Mouse (Mus musculus): Measurements from ENCODE around the gene Pdgfa.

Gene Pdgfa

DNA sequence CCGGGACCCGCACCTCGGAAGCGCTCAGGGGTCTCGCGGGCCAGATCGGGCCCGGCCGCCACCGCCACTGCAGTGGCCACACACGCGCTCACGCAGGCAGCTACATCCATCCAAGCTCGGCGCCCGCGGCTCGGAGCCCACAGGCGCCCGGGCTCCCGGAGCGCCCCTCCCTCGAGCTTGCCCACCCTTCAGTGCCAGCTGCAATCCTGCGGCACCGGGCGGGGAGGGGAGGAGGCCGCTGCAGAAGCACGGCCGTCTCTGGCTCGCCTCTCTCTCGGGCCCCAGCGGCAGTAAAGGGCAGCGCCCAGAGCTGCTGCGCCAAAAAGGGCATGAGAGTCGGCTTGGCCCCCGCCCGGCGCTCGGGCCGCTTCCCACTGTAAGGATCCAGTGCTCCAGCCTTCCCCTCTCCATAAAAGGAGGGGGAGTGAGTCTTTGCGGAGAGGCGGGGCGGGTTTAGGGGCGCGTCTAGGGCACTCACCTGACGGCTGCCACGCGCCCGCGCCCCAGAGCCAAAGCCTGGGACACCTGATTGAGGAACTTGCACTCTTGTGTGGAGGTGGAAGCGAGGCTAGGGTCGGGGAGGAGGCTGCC, 1.4 kb downstream of the Pdgfa start:
- intact Hi-C loops (cut with DNase I), result no loop called here

DNA sequence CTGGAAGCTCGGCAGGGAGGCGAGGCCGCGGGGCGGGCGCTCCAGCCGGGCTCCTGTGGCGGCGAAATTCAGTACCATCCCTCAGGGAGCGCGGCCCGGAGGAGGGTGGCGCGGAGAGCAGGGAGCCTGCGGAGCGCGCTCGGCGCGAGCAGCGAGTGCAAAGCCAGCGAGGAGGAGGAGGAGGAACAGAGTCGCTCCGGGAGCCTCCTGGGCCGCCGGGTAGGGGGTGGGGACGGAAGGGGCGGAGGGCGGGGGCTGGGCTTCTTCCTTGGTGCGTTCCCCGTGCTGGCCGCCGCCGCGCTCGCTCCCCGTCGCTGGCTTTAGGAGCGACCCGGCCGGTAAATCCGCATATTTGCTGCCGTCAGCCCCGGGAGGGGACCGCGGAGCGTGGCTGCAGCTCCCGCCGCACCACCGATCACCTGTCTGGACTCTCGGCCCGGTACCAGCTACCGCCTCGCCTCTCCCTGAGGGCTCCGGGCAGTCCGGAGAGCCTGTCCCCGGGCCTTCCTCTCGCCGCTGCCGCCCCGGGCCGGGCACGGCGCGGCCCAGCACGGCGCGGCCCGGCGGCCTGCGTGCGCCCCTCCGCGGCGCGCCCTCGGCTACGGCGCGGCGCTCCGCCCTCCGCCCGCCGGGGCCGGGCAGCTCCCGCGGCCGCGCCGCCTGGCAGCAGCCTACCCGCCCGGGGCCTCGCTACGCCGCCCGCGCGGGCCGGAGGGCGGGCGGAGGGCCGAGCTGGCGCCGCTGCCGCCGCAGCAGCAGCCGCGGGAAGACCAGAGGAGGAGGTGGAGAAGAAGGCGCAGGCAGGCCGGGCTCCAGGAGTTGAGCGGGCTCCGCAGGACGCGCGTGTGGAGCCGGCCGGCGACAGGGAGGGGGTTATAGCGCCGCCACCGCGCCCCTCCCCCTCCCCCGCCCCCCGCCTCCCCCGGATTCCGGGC, 2.1 kb downstream of the Pdgfa start:
- intact Hi-C loops (cut with DNase I), result loop anchor here (5.0 kb wide), 1 partner anchor 138 kb away; no protein-coding TSS in a partner anchor

DNA sequence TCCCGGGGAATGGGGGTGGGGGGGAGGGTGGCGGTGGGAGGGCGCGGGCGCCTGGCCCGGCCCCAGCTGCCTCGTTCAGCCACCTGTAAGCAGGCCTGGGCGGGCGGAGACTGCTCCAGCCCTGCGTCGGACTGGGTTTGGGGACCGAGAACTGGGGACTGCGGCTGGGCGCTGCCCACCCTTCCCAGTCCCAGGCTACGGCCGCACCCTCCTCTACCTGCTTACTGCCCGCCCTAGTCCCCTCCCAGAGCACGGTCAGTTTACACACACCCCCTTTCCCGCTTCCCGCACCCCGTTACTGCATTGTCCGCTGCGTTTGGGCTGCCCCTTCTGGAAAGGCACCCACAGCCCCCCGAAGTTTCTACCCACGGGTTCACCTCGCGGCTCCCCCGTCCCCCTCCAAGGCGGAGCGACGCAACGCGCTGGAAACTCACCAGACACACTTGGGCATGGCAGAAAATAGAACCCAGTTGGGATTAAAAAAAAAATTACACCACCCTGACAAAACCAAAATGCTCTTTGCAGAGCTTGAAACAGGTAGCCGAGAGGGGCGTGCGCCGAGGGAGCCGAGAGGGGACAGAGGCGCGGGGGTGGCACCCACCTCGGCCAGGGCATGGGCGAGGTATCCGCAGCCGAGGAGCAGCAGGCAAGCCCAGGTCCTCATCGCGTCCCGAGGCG, 2.9 kb downstream of the Pdgfa start:
- intact Hi-C loops (cut with DNase I), result loop anchor here (5.0 kb wide), 1 partner anchor 137 kb away; no protein-coding TSS in a partner anchor

DNA sequence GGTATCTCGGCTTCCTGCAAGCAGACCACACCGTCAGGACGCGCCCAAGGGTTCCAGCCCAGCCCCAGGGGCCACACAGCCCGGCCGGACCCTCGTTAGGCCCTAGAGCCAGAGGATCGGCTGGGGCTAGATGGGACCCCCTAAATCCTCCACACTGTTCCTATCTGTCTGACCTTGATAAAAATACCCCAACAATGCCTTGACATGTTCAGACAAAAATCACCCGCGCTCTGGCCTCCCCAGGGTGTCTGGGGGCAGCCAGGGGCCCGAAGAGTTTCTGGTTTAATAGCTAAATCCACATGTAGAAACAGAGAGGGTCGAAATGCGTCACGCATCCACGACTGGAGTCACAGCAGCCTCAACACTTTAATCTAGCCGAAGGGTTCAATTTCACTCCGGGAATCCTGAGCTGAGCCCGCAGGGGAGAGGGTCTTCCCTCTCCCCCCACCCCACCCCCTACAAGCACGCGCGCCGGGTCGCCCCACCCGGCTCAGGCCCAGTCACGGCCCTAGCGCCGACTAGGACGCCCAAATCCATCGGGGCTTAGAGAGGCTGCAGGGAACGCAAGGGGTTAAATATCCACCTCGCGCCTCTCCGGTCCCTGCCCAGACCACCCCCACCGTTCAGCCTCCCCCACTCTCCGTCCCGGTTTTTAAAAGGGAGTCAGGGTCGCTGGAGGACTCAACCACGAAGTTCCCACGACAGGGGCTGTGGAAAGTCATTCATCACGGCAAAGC, 3.6 kb downstream of the Pdgfa start:
- intact Hi-C loops (cut with DNase I), result loop anchor here (5.0 kb wide), 1 partner anchor 136 kb away; no protein-coding TSS in a partner anchor

- intact Hi-C loops (cut with DNase I), result loop anchor here (5.0 kb wide), 1 partner anchor 135 kb away; no protein-coding TSS in a partner anchor
These were observed 4.4 kb downstream of the Pdgfa start for GRCm38 (mm10) chr5:138992611-138993370.

DNA sequence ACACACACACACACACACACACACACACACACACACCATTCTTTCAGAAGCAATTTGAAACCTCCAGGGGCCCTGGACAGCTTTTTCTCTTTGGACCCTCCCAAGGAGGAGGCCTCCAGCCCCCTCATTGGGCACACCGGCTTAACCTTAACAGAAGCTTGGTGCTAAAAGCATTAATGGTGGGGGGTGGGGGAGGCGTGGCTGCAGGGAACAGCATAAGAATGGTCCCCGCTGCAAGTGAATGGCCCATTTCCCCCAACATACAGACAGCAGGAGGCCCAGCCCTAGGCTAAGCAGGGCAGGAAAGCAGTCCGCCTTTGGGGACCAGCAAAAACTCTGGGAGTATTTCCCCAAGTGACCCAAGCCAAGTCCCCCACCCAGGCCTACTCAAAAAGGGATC, 5.4 kb downstream of the Pdgfa start:
- intact Hi-C loops (cut with DNase I), result loop anchor here (5.0 kb wide), 1 partner anchor 134 kb away; no protein-coding TSS in a partner anchor

DNA sequence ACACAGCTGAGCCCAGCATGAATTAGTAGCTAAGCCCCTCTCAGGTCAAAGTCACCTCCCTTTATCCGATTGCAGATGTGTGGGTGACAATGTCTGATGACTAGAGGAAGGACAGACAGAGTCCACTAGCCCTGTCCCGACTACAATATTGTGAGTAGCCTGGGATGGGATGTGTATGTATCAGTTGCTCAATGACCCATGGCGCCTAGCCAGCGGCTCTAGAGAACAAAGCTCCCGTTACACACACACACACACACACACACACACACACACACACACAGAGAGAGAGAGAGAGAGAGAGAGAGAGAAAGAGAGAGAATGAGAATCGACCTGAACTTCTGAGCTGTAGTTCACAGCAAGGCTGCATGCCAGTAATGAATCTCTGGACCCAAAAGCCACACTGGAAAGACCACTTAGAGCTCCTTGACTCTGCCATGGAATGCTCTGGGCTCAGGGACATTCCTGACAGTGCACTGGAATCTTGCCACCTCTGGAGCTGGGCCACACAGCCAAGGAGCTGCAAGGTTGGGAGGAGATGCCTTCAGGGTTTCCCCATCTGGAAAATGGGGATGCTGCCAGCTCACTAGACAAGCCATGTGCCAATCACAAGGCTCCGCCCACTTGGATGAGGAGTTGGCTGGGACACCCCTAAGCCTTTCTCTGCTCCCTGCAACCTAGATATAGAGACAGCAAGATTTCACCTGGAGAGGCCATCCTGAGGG, 6.3 kb downstream of the Pdgfa start:
- intact Hi-C loops (cut with DNase I), result loop anchor here (5.0 kb wide), 1 partner anchor 134 kb away; no protein-coding TSS in a partner anchor

GRCm38 (mm10) chr5:138989567-138989966, 7.6 kb downstream of the Pdgfa start:
- intact Hi-C loops (cut with DNase I), result no loop called here

GRCm38 (mm10) chr5:138988764-138989163, 8.4 kb downstream of the Pdgfa start:
- intact Hi-C loops (cut with DNase I), result no loop called here

GRCm38 (mm10) chr5:138987994-138988393, 9.2 kb downstream of the Pdgfa start:
- intact Hi-C loops (cut with DNase I), result no loop called here

DNA sequence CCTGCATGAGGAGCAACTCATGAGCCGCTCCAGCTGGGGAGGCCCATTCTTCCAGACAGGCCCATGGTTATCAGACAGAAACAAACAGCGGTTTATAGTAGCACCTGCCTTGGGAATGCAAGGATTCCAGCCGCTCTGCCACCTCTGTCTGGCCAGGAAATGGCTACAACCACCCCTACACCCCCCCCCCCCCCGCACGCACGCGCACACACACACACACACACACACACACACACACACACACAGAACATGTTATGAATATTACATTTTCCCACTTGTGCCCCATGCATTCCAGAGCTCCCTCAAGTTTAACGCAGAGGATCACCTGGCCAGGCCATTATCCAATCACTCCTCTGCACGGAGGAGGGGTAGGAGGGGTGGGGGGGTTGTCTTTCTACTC, 15.2 kb downstream of the Pdgfa start:
- intact Hi-C loops (cut with DNase I), result no loop called here

- intact Hi-C loops (cut with DNase I), result no loop called here
These were observed 16.6 kb downstream of the Pdgfa start for GRCm38 (mm10) chr5:138980608-138981007.

- intact Hi-C loops (cut with DNase I), result no loop called here
These were observed 17.3 kb downstream of the Pdgfa start for GRCm38 (mm10) chr5:138979840-138980239.

DNA sequence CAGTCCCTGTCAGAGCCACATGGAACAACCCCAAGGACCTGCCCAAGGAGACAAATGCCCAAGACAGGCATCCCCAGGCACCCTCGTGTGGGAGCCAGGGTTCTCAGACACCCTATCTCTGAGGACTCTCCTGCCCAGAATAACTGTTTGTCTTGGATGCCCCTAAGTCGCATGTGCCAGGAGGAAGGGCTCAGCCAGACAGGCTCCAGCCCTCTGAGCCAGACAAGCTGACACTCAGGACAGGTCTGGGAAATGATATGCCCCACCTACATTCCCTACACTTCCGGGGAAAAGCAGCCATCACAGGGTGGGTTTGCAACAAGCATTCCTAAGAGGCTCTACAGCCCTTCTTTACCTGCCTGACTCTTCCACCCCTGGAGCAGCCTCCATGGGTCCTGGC, 19.4 kb downstream of the Pdgfa start:
- intact Hi-C loops (cut with DNase I), result no loop called here

- intact Hi-C loops (cut with DNase I), result no loop called here
These were observed 22.2 kb downstream of the Pdgfa start for GRCm38 (mm10) chr5:138974911-138975485.

GRCm38 (mm10) chr5:138973480-138973879, 23.7 kb downstream of the Pdgfa start:
- intact Hi-C loops (cut with DNase I), result no loop called here

GRCm38 (mm10) chr5:138971405-138971804, 25.8 kb downstream of the Pdgfa start:
- intact Hi-C loops (cut with DNase I), result no loop called here

- intact Hi-C loops (cut with DNase I), result no loop called here
These were observed 27.1 kb downstream of the Pdgfa start for GRCm38 (mm10) chr5:138970056-138970490.

Measured in adrenal gland (tissue).